Mouse (Mus musculus) WW6 (cell line): Measurements from ENCODE around the gene Dnajb4.
A peak's percentile ranks its signal among the peaks of the same experiment; 100 is the strongest.
"Not testable (repeated sequence)": the region's sequence is repeated elsewhere in the genome, so short reads cannot be mapped to it uniquely, and the experiment has no call there.

Experiments used
- DNase-seq: peaks from one replicate; pipeline ENCODE4 v3.0.0-alpha.2; 2013; ENCODE audit warnings: low read depth, low spot score

Gene Dnajb4

GRCm38 (mm10) chr3:152208096-152208885 is 1.8 kb downstream of the Dnajb4 start:
- no peak for DNase-seq

- DNase-seq = no peak
These were observed 2.9 kb downstream of the Dnajb4 start for GRCm38 (mm10) chr3:152207156-152207555.

- no peak for DNase-seq
These were observed 5.5 kb downstream of the Dnajb4 start for GRCm38 (mm10) chr3:152204577-152204976.

- no peak for DNase-seq
These were observed 6.1 kb downstream of the Dnajb4 start for GRCm38 (mm10) chr3:152203996-152204395.

- DNase-seq = no peak
These were observed 6.7 kb downstream of the Dnajb4 start for GRCm38 (mm10) chr3:152203411-152203810.

GRCm38 (mm10) chr3:152202942-152203341 is 7.2 kb downstream of the Dnajb4 start:
- DNase-seq = no peak

GRCm38 (mm10) chr3:152201651-152202050 is 8.5 kb downstream of the Dnajb4 start:
- no peak for DNase-seq

- DNase-seq = no peak
These were observed 8.9 kb downstream of the Dnajb4 start for GRCm38 (mm10) chr3:152201181-152201580.

- no peak for DNase-seq
These were observed 11.0 kb downstream of the Dnajb4 start for GRCm38 (mm10) chr3:152199125-152199524.

GRCm38 (mm10) chr3:152197246-152197645 is 12.9 kb downstream of the Dnajb4 start:
- DNase-seq = not testable (repeated sequence)

- peak; percentile 55 for DNase-seq
These were observed 16.4 kb downstream of the Dnajb4 start for GRCm38 (mm10) chr3:152193635-152194097.

- no peak for DNase-seq
These were observed 16.9 kb downstream of the Dnajb4 start for GRCm38 (mm10) chr3:152193177-152193576.

- DNase-seq = no peak
These were observed 17.7 kb downstream of the Dnajb4 start for GRCm38 (mm10) chr3:152192238-152192931.

- no peak for DNase-seq
These were observed 18.3 kb downstream of the Dnajb4 start for GRCm38 (mm10) chr3:152191791-152192237.

GRCm38 (mm10) chr3:152190679-152191477 is 19.2 kb downstream of the Dnajb4 start:
- DNase-seq = no peak

- DNase-seq = no peak
These were observed 20.8 kb downstream of the Dnajb4 start for GRCm38 (mm10) chr3:152189306-152189705.

- DNase-seq = no peak
These were observed 24.0 kb downstream of the Dnajb4 start for GRCm38 (mm10) chr3:152186106-152186505.

GRCm38 (mm10) chr3:152183522-152183921 is 26.6 kb downstream of the Dnajb4 start:
- DNase-seq = no peak

- no peak for DNase-seq
These were observed 29.5 kb downstream of the Dnajb4 start for GRCm38 (mm10) chr3:152180624-152181023.

GRCm38 (mm10) chr3:152179285-152179684 is 30.8 kb downstream of the Dnajb4 start:
- no peak for DNase-seq

- no peak for DNase-seq
These were observed 31.3 kb downstream of the Dnajb4 start for GRCm38 (mm10) chr3:152178816-152179215.
